Mouse (Mus musculus) spleen, adult 2 months (tissue): ENCODE data around the gene Unc5c. TPM values are rescaled to one million over a fixed set of nuclear protein-coding genes. Genes with fewer than 3 reads are reported as not detected.

Experiments used
- DNase-seq, 2 experiments: peaks; one replicate each; pipeline versions ENCODE4 v3.0.0 to v3.0.0-alpha.2; 2012 to 2021; ENCODE audit warnings: low spot score in 2 of 2, low read depth in 1 of 2
- H3K27ac ChIP-seq: fragments of 200-500 bp; 2 replicates; pipeline ENCODE4 v1.5.1; 2012; ENCODE audit warnings: low read length, inconsistent platforms; ENCODE audit not compliant: insufficient read depth
- H3K27me3 ChIP-seq: fragments of 200-500 bp; 2 replicates; pipeline ENCODE4 v1.6.1; 2012; ENCODE audit warnings: mild to moderate bottlenecking, moderate library complexity, low read length, inconsistent platforms; ENCODE audit not compliant: control insufficient read depth, insufficient read depth
- H3K36me3 ChIP-seq: fragments of 200-500 bp; 2 replicates; pipeline ENCODE4 v1.6.1; 2012; ENCODE audit warnings: mild to moderate bottlenecking, low read length, inconsistent platforms; ENCODE audit not compliant: control insufficient read depth, insufficient read depth
- H3K4me1 ChIP-seq: fragments of 200-500 bp; 2 replicates; pipeline ENCODE4 v1.6.1; 2011; ENCODE audit warnings: inconsistent platforms; ENCODE audit not compliant: control insufficient read depth, insufficient read depth, insufficient read length
- H3K4me3 ChIP-seq: fragments of 200-500 bp; 2 replicates; pipeline ENCODE4 v1.5.1; 2011; ENCODE audit warnings: mild to moderate bottlenecking, inconsistent platforms; ENCODE audit not compliant: insufficient read depth, insufficient read length; ENCODE audit errors: extremely low read depth
- CTCF ChIP-seq: fragments of 200-500 bp; IDR thresholded peaks from 2 replicates; pipeline ENCODE4 v1.5.1; 2011; ENCODE audit warnings: mild to moderate bottlenecking, inconsistent platforms; ENCODE audit not compliant: insufficient read depth, insufficient read length, insufficient replicate concordance; ENCODE audit errors: extremely low read depth
- POLR2A ChIP-seq: fragments of 200-500 bp; IDR thresholded peaks from 2 replicates; pipeline ENCODE4 v1.6.1; 2011; ENCODE audit warnings: low read depth, low read length, inconsistent platforms
- WGBS: fragments of 180-500 bp; shearing (Covaris S2); methylation state at CpG from one replicate; pipeline ENCODE4 v1.1.7; 2018; 5-methylcytosine and 5-hydroxymethylcytosine counted together
- polyA plus RNA-seq: library from polyadenylated mRNA; depleted of rRNA; stranded (reverse); fragments of >200 nt; gene quantifications from 2 replicates; pipeline ENCODE4 v1.2.3, GENCODE M21; 2012

Unc5c gene
- polyA plus RNA-seq, 1 experiment = 0.34 TPM

DNA sequence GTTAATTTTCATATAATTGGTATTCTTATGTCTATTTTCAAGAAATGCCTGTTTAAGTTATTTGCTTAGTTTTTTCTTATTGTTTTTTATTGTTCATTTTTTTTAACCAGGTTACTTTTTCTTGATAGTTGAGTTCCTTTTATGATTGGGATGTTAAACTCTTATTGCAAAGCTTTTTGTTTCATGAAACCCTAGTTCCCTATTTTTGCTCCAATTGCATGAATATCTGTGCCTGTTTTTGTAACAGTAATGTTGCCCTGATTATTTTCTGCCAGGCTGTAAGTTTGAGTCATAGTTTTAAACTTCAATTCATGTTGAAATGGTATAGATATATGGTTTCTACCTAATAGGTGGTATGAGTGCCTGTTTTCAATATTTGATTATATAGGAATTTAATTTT lies 234.2 kb downstream of the Unc5c start:
- no peak overlapping the region for H3K4me3 ChIP-seq
- no peak for DNase-seq
- TF ChIP-seq CTCF (no peak), POLR2A (no peak)
- H3K27me3 ChIP-seq = no peaks in the 10 kb centered on the region
- H3K27ac ChIP-seq = no peak overlapping the region
- no peaks in the 10 kb centered on the region for H3K36me3 ChIP-seq
- H3K4me1 ChIP-seq = no peaks in the 10 kb centered on the region

DNA sequence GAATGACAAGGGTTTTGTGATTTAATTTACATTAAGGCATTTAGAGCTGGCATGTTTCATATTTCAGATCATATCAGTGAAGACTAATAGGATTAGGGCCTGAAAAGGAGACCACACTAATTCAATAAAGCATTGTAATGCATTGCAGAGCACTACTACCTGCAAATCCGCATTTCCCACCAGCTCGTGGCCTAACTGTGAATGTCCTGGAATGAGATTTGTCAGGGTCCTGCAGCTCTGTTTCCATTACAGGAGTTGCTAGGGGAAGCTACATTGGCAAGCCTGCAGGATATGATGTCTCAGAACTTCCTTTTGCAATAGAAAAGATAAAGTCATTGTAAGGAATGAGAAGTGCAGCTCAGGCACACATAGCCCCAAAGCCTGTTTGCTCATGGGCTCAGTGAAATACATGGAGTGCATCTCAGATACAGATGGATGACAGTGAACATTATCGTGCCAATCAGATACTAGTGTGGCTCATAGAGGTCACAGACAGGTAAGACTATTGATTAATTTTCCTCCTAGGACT lies 236.4 kb downstream of the Unc5c start:
- no peaks in the 10 kb centered on the region for H3K4me1 ChIP-seq
- no peak overlapping the region for H3K4me3 ChIP-seq
- 83% methylated on average over 3 of the region's 3 CpGs for WGBS
- no peaks in the 10 kb centered on the region for H3K36me3 ChIP-seq
- H3K27me3 ChIP-seq = no peaks in the 10 kb centered on the region
- no peak overlapping the region for H3K27ac ChIP-seq
- DNase-seq = no peak
- TF ChIP-seq POLR2A (no peak), CTCF (no peak)

DNA sequence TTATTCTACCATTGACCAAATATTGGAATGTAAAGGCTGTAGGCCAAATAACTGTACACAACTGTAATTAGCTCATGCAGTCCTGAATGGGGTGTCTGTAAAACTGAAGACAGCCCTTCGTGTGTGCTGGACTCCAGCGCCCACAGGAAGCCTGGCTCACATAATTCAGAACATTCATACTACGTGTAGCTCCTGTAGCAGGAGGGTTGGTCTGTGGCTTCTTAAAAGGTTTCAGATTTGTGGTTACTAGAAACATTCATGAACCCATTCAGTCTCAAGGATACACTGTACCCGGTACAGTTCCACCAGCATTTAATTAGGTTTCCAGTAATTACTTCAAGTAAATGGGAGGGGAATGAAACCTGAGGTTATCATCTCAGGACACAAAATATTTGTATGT lies 246.6 kb downstream of the Unc5c start:
- DNase-seq = no peak
- H3K4me1 ChIP-seq = no peaks in the 10 kb centered on the region
- no peaks in the 10 kb centered on the region for H3K36me3 ChIP-seq
- WGBS = 17% methylated on average over 4 of the region's 4 CpGs
- no peak overlapping the region for H3K4me3 ChIP-seq
- TF ChIP-seq CTCF (no peak), POLR2A (no peak)
- H3K27me3 ChIP-seq = no peaks in the 10 kb centered on the region
- no peak overlapping the region for H3K27ac ChIP-seq

DNA sequence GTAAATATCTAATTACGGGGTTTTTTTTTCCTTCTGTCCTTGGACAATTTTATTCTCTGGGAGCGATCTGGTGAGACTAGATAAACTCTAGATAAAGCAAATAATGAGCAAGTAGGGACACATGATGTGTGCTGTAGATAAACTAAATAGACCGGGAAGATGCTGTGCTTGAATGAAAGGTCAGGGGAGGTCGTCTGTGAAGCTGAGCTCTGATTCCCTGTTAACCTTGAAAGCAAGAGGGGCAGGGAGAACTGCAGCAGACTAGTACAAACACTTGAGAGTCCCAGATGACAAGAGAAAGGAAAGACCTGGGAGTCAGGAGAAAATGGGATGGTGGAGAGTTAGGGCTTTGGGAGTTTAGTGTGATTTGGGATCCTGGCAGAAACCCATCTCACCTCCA lies 251.4 kb downstream of the Unc5c start:
- Histone ChIP-seq H3K27me3 (no peaks in the 10 kb centered on the region), H3K4me1 (no peaks in the 10 kb centered on the region), H3K36me3 (no peaks in the 10 kb centered on the region), H3K27ac (no peak overlapping the region), H3K4me3 (no peak overlapping the region)
- WGBS = 85% methylated on average over 4 of the region's 4 CpGs
- TF ChIP-seq POLR2A = no peak
- TF ChIP-seq CTCF = no peak
- DNase-seq = no peak

DNA sequence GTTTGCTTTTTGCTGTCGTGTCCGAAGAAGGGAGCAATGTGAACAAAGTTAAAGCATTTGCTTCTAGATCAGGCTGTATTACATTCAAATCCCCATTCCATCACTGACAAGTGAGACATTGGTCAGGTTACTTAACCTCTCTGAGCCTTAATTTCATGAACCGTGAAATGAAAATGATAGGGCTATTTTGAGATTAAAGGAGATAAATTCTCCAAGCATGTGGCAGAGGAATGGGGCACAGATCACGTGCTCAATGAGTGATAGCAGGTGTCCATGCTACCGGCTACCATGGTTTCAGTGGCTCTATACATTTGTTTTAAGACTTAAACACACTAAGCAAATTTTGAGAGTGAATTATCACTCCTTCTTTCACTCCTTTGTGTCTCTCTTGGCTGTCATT lies 254.0 kb downstream of the Unc5c start:
- H3K4me3 ChIP-seq = no peak overlapping the region
- H3K27ac ChIP-seq = no peak overlapping the region
- TF ChIP-seq POLR2A (no peak), CTCF (no peak)
- DNase-seq = no peak
- H3K4me1 ChIP-seq = no peaks in the 10 kb centered on the region
- WGBS = 91% methylated on average over 5 of the region's 5 CpGs
- H3K27me3 ChIP-seq = no peaks in the 10 kb centered on the region
- no peaks in the 10 kb centered on the region for H3K36me3 ChIP-seq

DNA sequence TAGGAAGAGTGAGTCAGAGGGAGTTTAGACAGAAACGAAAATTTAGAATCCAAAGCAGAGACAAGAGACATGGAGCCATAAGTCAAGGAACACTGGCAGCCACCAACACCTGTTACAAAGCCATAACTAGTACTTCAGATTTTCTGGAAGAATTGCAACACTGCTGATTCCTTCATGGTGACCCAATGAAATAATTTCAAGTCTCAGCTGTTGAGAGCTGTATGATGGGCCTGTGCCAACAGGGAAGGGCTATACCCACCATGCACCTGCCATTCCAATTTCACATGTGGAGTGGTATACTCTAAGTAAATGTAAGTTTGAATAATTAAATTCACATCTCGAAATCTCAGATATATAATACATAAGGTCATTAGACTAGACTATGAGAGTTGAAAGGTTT lies 259.5 kb downstream of the Unc5c start:
- no peaks in the 10 kb centered on the region for H3K4me1 ChIP-seq
- no peak overlapping the region for H3K4me3 ChIP-seq
- no peaks in the 10 kb centered on the region for H3K36me3 ChIP-seq
- no peak for TF ChIP-seq POLR2A
- DNase-seq = no peak
- no peaks in the 10 kb centered on the region for H3K27me3 ChIP-seq
- WGBS = 78% methylated on average over 2 of the region's 2 CpGs
- no peak overlapping the region for H3K27ac ChIP-seq

DNA sequence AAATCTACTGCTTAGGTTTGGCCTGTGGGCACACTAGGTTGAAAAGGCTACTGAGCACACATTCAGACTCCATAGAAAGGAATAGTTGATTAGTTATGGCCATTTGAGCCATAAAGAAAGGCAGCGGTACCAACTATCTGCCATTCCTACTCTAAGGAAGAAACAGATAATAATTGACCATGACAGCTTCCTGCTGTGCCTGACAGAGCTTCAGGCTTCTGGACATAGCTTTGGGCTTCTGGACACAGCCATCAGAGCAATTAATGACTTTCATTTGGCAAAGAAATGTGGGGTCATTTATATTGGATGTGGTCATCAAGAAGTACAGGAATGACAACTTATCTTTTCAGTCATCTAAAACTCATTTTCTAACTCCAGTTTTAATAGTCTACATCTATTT lies 260.4 kb downstream of the Unc5c start:
- WGBS = 80% methylated on average over 1 of the region's 1 CpGs
- TF ChIP-seq POLR2A (no peak), CTCF (no peak)

More for the DNA sequence above, 260.4 kb downstream of the Unc5c start:
- no peak for DNase-seq
- Histone ChIP-seq H3K4me1 (no peaks in the 10 kb centered on the region), H3K4me3 (no peak overlapping the region), H3K27me3 (no peaks in the 10 kb centered on the region), H3K27ac (no peak overlapping the region), H3K36me3 (no peaks in the 10 kb centered on the region)
